Mouse (Mus musculus): Measurements from ENCODE around the gene Cgref1.
A peak's percentile ranks its signal among the peaks of the same experiment; 100 is the strongest.

Cgref1 gene

GRCm38 (mm10) chr5:30950451-30950850 is 5.1 kb upstream of the Cgref1 start:
- DNase-seq (ENCODE audit: low read depth) = no peak

- peak; percentile 88 for DNase-seq (ENCODE audit: low read depth)
Measured at GRCm38 (mm10) chr5:30949654-30950326, 4.4 kb upstream of the Cgref1 start.

GRCm38 (mm10) chr5:30948620-30949019 is 3.2 kb upstream of the Cgref1 start:
- no peak for DNase-seq (ENCODE audit: low read depth)

GRCm38 (mm10) chr5:30944344-30944743 is 1.0 kb downstream of the Cgref1 start:
- DNase-seq (ENCODE audit: low read depth) = no peak

- DNase-seq (ENCODE audit: low read depth) = no peak
Measured at GRCm38 (mm10) chr5:30943004-30943403, 2.4 kb downstream of the Cgref1 start.

GRCm38 (mm10) chr5:30934725-30935461 is 10.5 kb downstream of the Cgref1 start:
- no peak for DNase-seq (ENCODE audit: low read depth)

- DNase-seq (ENCODE audit: low read depth) = no peak
Measured at GRCm38 (mm10) chr5:30933705-30934104, 11.7 kb downstream of the Cgref1 start.

- no peak for DNase-seq (ENCODE audit: low read depth)
Measured at GRCm38 (mm10) chr5:30931378-30931777, 14.0 kb downstream of the Cgref1 start.

- no peak for DNase-seq (ENCODE audit: low read depth)
Measured at GRCm38 (mm10) chr5:30930846-30931245, 14.5 kb downstream of the Cgref1 start.

- no peak for DNase-seq (ENCODE audit: low read depth)
Measured at GRCm38 (mm10) chr5:30930121-30930520, 15.3 kb downstream of the Cgref1 start.

- DNase-seq (ENCODE audit: low read depth) = no peak
Measured at GRCm38 (mm10) chr5:30927945-30928529, 17.4 kb downstream of the Cgref1 start.

- DNase-seq (ENCODE audit: low read depth) = no peak
Measured at GRCm38 (mm10) chr5:30926073-30926472, 19.3 kb downstream of the Cgref1 start.

- DNase-seq (ENCODE audit: low read depth) = no peak
Measured at GRCm38 (mm10) chr5:30925217-30925616, 20.2 kb downstream of the Cgref1 start.

GRCm38 (mm10) chr5:30924614-30925013 is 20.8 kb downstream of the Cgref1 start:
- no peak for DNase-seq (ENCODE audit: low read depth)

GRCm38 (mm10) chr5:30923119-30923518 is 22.3 kb downstream of the Cgref1 start:
- no peak for DNase-seq (ENCODE audit: low read depth)

- DNase-seq (ENCODE audit: low read depth) = no peak
Measured at GRCm38 (mm10) chr5:30922581-30923041, 22.8 kb downstream of the Cgref1 start.

GRCm38 (mm10) chr5:30921256-30922033 is 23.9 kb downstream of the Cgref1 start, which contains the start of gene Khk:
Gene Khk, plus strand, starts transcription at chr5:30921431.
- no peak for DNase-seq (ENCODE audit: low read depth)

GRCm38 (mm10) chr5:30920621-30921020 is 24.8 kb downstream of the Cgref1 start:
- no peak for DNase-seq (ENCODE audit: low read depth)

GRCm38 (mm10) chr5:30919831-30920614 is 25.4 kb downstream of the Cgref1 start:
- no peak for DNase-seq (ENCODE audit: low read depth)

- no peak for DNase-seq (ENCODE audit: low read depth)
Measured at GRCm38 (mm10) chr5:30918691-30919090, 26.7 kb downstream of the Cgref1 start.

GRCm38 (mm10) chr5:30917891-30918670 is 27.3 kb downstream of the Cgref1 start:
- no peak for DNase-seq (ENCODE audit: low read depth)

Measured in fibroblast of lung, adult 2 months (primary cell).